Mouse (Mus musculus) MEL (cell line): Measurements from ENCODE around the gene Ywhab. TPM values are rescaled to one million over a fixed set of nuclear protein-coding genes. Genes with fewer than 3 reads are reported as not detected.

Experiments
- DNase-seq: peaks from one replicate; pipeline ENCODE4 v3.0.0; 2011; ENCODE audit warnings: low read depth, low spot score
- H3K27ac ChIP-seq: 2 replicates; pipeline ENCODE4 v1.5.1; 2012; ENCODE audit warnings: low read depth, mild to moderate bottlenecking, control low read depth, low read length, moderate library complexity; ENCODE audit not compliant: control insufficient read depth
- H3K27me3 ChIP-seq, 2 experiments: fragments of 150-350 bp in 1 of 2; sonication (generic) in 1 of 2; 2 replicates each; pipeline ENCODE4 v1.6.1; 2012; ENCODE audit warnings: low read length in 2 of 2, mild to moderate bottlenecking in 2 of 2, improper control_type of control experiment in 1 of 2, moderate library complexity in 1 of 2; ENCODE audit not compliant: insufficient read depth in 2 of 2, control insufficient read depth in 1 of 2
- H3K36me3 ChIP-seq, 2 experiments: 2 replicates each; pipeline ENCODE4 v1.6.1; 2012 to 2014; ENCODE audit warnings: low read length in 2 of 2, improper control_type of control experiment in 1 of 2, inconsistent platforms in 1 of 2, mild to moderate bottlenecking in 1 of 2; ENCODE audit not compliant: insufficient read depth in 2 of 2, control insufficient read depth in 1 of 2
- H3K4me1 ChIP-seq, 2 experiments: fragments of 150-350 bp in 1 of 2; sonication (generic) in 1 of 2; 2 replicates each; pipeline ENCODE4 v1.6.1; 2012; ENCODE audit warnings: low read length in 2 of 2, improper control_type of control experiment in 1 of 2, mild to moderate bottlenecking in 1 of 2; ENCODE audit not compliant: insufficient read depth in 2 of 2, control insufficient read depth in 1 of 2
- H3K4me3 ChIP-seq, 2 experiments: fragments of 150-350 bp in 1 of 2; sonication (generic) in 1 of 2; 2 replicates each; pipeline ENCODE4 v1.5.1; 2012; ENCODE audit warnings: low read depth in 2 of 2, low read length in 2 of 2, mild to moderate bottlenecking in 2 of 2, moderate library complexity in 2 of 2, control low read depth in 1 of 2, improper control_type of control experiment in 1 of 2; ENCODE audit not compliant: control insufficient read depth in 1 of 2, insufficient read depth in 1 of 2
- H3K79me2 ChIP-seq: 2 replicates; pipeline ENCODE4 v1.6.1; 2012; ENCODE audit warnings: mild to moderate bottlenecking, low read length, moderate library complexity; ENCODE audit not compliant: control insufficient read depth, poor library complexity, insufficient read depth
- H3K9ac ChIP-seq: 2 replicates; pipeline ENCODE4 v1.6.1; 2012; ENCODE audit warnings: low read depth, mild to moderate bottlenecking, control low read depth, low read length, moderate library complexity; ENCODE audit not compliant: control insufficient read depth, poor library complexity, severe bottlenecking
- H3K9me3 ChIP-seq: fragments of 150-350 bp; sonication (generic); replicated peaks from 2 replicates; pipeline ENCODE4 v1.6.1; 2012; ENCODE audit warnings: mild to moderate bottlenecking, low read length, improper control_type of control experiment, moderate library complexity; ENCODE audit not compliant: insufficient read depth
- CHD2 ChIP-seq: IDR thresholded peaks from 2 replicates; pipeline ENCODE4 v1.6.1; 2011; ENCODE audit warnings: low read length, improper control_type of control experiment
- E2F4 ChIP-seq: IDR thresholded peaks from 2 replicates; pipeline ENCODE4 v1.6.1; 2011; ENCODE audit warnings: low read depth, low read length, improper control_type of control experiment, borderline replicate concordance
- GATA1 ChIP-seq: IDR thresholded peaks from 2 replicates; pipeline ENCODE4 v1.6.1; 2011; ENCODE audit warnings: low read depth, low read length, improper control_type of control experiment
- MAFK ChIP-seq: IDR thresholded peaks from 2 replicates; pipeline ENCODE4 v1.6.1; 2011; ENCODE audit warnings: low read depth, mild to moderate bottlenecking, low read length, improper control_type of control experiment, borderline replicate concordance
- MAZ ChIP-seq: IDR thresholded peaks from 2 replicates; pipeline ENCODE4 v1.6.1; 2012; ENCODE audit warnings: low read depth, mild to moderate bottlenecking, inconsistent platforms, low read length, improper control_type of control experiment
- MEF2A ChIP-seq: IDR thresholded peaks from 2 replicates; pipeline ENCODE4 v1.6.1; 2014; ENCODE audit warnings: low read depth, mild to moderate bottlenecking, inconsistent platforms, low read length, improper control_type of control experiment; ENCODE audit not compliant: poor library complexity, insufficient replicate concordance, severe bottlenecking; ENCODE audit errors: extremely low read depth
- MYB ChIP-seq: IDR thresholded peaks from 2 replicates; pipeline ENCODE4 v1.6.1; 2011; ENCODE audit warnings: mild to moderate bottlenecking, low read depth, low read length, improper control_type of control experiment
- NELFE ChIP-seq: IDR thresholded peaks from 2 replicates; pipeline ENCODE4 v1.6.1; 2011; ENCODE audit warnings: low read depth, low read length, improper control_type of control experiment
- POLR2A ChIP-seq, 2 experiments: IDR thresholded peaks; 2 replicates each; pipeline ENCODE4 v1.6.1; 2011 to 2012; ENCODE audit warnings: low read length in 2 of 2, mild to moderate bottlenecking in 2 of 2, control low read depth in 1 of 2, improper control_type of control experiment in 1 of 2, low read depth in 1 of 2, moderate library complexity in 1 of 2; ENCODE audit not compliant: control insufficient read depth in 1 of 2, insufficient read depth in 1 of 2, poor library complexity in 1 of 2
- POLR2AphosphoS2 ChIP-seq: IDR thresholded peaks from 2 replicates; pipeline ENCODE4 v1.6.1; 2011; ENCODE audit warnings: low read length, improper control_type of control experiment
- RAD21 ChIP-seq: IDR thresholded peaks from 2 replicates; pipeline ENCODE4 v1.6.1; 2011; ENCODE audit warnings: mild to moderate bottlenecking, low read depth, low read length, improper control_type of control experiment
- RCOR1 ChIP-seq: IDR thresholded peaks from 2 replicates; pipeline ENCODE4 v1.6.1; 2012; ENCODE audit warnings: low read depth, mild to moderate bottlenecking, inconsistent platforms, low read length, improper control_type of control experiment
- SMC3 ChIP-seq: IDR thresholded peaks from 2 replicates; pipeline ENCODE4 v1.6.1; 2011; ENCODE audit warnings: low read depth, low read length, improper control_type of control experiment
- TAL1 ChIP-seq: IDR thresholded peaks from 2 replicates; pipeline ENCODE4 v1.6.1; 2012; ENCODE audit warnings: mild to moderate bottlenecking, inconsistent platforms, low read length, moderate library complexity, mixed read lengths
- UBTF ChIP-seq: IDR thresholded peaks from 2 replicates; pipeline ENCODE4 v1.6.1; 2012; ENCODE audit warnings: low read depth, mild to moderate bottlenecking, inconsistent platforms, low read length, improper control_type of control experiment, moderate library complexity, borderline replicate concordance; ENCODE audit not compliant: insufficient read depth
- USF1 ChIP-seq: IDR thresholded peaks from 2 replicates; pipeline ENCODE4 v1.6.1; 2014; ENCODE audit warnings: low read depth, mild to moderate bottlenecking, inconsistent platforms, low read length, improper control_type of control experiment, moderate library complexity
- ZMIZ1 ChIP-seq: IDR thresholded peaks from 2 replicates; pipeline ENCODE4 v1.6.1; 2012; ENCODE audit warnings: low read depth, mild to moderate bottlenecking, inconsistent platforms, low read length, improper control_type of control experiment, moderate library complexity
- polyA plus RNA-seq, 2 experiments: library from polyadenylated mRNA; stranded (reverse) in 1 of 2; unstranded in 1 of 2; fragments of >175 nt in 1 of 2; fragments of >200 nt in 1 of 2; gene quantifications; 2 replicates each; pipeline versions ENCODE4 v1.2.1 to v1.2.4; 2012; ENCODE audit warnings: low replicate concordance in 2 of 2, low read depth in 1 of 2; ENCODE audit not compliant: insufficient read length in 2 of 2, insufficient read depth in 1 of 2, missing spikeins in 1 of 2
- total RNA-seq: library from RNA; depleted of rRNA; stranded (reverse); fragments of 300-350 nt; gene quantifications from 2 replicates; pipeline ENCODE4 v1.2.3, GENCODE M21; 2012

Ywhab gene
- total and polyA plus RNA-seq, 3 experiments, result 71.4 to 717 (median 179) TPM

- no peaks in the 10 kb centered on the region for H3K9me3 ChIP-seq
- TF ChIP-seq GATA1, result 0 out of 2 replicates have a peak, but pooled peaks have one; percentile 4
- TF ChIP-seq NELFE, result no peak
- no peak for TF ChIP-seq POLR2A (IDR thresholded peaks at IDR 0.05; ENCODE audit: control insufficient read depth in 1 of 2, insufficient read depth in 1 of 2, low read depth in 1 of 2, low read length in 2 of 2, poor library complexity in 1 of 2)
- TF ChIP-seq POLR2AphosphoS2, result peak; percentile 79
- TF ChIP-seq, all 39 proteins: peak for 2
- H3K36me3 ChIP-seq, result peaks cover 0 to 5% of the 10 kb centered on the region in 2 experiments; a peak in 2 of 4 replicates
- peaks cover 2% of the 10 kb centered on the region; the same call in 1 of the 2 replicates for H3K79me2 ChIP-seq
- H3K27ac ChIP-seq, result no peak overlapping the region
- H3K9ac ChIP-seq, result no peak overlapping the region
- peaks cover 0 to 4% of the 10 kb centered on the region in 2 experiments; a peak in 1 of 4 replicates for H3K4me1 ChIP-seq
- no peaks in the 10 kb centered on the region for H3K27me3 ChIP-seq
- peak; percentile 32 for DNase-seq
- H3K4me3 ChIP-seq, result no peak overlapping the region
Measured at GRCm38 (mm10) chr2:164019943-164020342, 25.2 kb downstream of the Ywhab start.

- Histone ChIP-seq H3K79me2 (no peaks in the 10 kb centered on the region), H3K27me3 (no peaks in the 10 kb centered on the region), H3K4me3 (no peak overlapping the region), H3K9me3 (no peaks in the 10 kb centered on the region), H3K36me3 (peaks cover 0 to 1% of the 10 kb centered on the region in 2 experiments; a peak in 2 of 4 replicates), H3K27ac (no peak overlapping the region), H3K4me1 (peaks cover 0 to 4% of the 10 kb centered on the region in 2 experiments; a peak in 1 of 4 replicates), H3K9ac (no peak overlapping the region)
- no peak for TF ChIP-seq POLR2A (IDR thresholded peaks at IDR 0.05; ENCODE audit: control insufficient read depth in 1 of 2, insufficient read depth in 1 of 2, low read depth in 1 of 2, low read length in 2 of 2, poor library complexity in 1 of 2)
- no peak for TF ChIP-seq SMC3
- DNase-seq, result no peak
Measured at GRCm38 (mm10) chr2:164022104-164022503, 27.3 kb downstream of the Ywhab start.

DNA sequence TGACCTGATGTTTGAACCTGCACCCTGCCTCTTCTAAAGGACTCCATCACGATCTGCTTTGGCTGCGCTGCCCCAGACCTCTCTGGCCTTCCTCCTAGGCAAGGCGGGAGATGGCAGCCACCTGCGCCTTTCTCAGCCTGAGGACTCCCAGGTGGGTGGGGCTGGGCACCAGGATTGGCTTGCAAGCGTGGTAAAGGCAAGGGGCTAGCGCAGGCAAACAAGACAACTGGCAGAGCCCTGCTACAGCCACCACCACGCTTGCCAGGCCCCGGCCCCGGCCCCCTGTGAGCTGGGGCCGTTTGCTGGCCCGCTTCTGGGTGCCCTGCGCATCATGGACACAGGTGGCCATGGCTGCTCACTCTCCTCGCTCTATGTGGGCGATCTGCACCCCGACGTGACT is 30.4 kb downstream of the Ywhab start, which contains the start of gene Pabpc1l:
Gene Pabpc1l (plus strand): TSS at position 301 of the 400 bp plus-strand sequence.
- H3K9ac ChIP-seq, result no peak within 1 kb of the TSS
- H3K27ac ChIP-seq, result no peak within 1 kb of the TSS
- no peaks in the 10 kb centered on the region for H3K79me2 ChIP-seq
- no peaks in the 10 kb centered on the region for H3K36me3 ChIP-seq
- no peak within 1 kb of the TSS for H3K4me3 ChIP-seq
- no peaks in the 10 kb centered on the region for H3K9me3 ChIP-seq
- no peaks in the 10 kb centered on the region for H3K27me3 ChIP-seq
- H3K4me1 ChIP-seq, result no peaks in the 10 kb centered on the region
- no peak for DNase-seq
- TF ChIP-seq POLR2AphosphoS2, result no peak
- no peak for TF ChIP-seq RAD21
- TF ChIP-seq USF1, result no peak
- no peak for TF ChIP-seq E2F4
- TF ChIP-seq ZMIZ1, result no peak
- no peak for TF ChIP-seq UBTF
- TF ChIP-seq TAL1, result no peak
- no peak for TF ChIP-seq MAFK
- no peak for TF ChIP-seq MAZ
- TF ChIP-seq MYB, result no peak
- no peak for TF ChIP-seq CHD2
- TF ChIP-seq SMC3, result no peak
- no peak for TF ChIP-seq RCOR1
- TF ChIP-seq MEF2A, result no peak
